Mouse (Mus musculus) gonadal fat pad, adult 2 months (tissue): Measurements from ENCODE around the gene Slc12a1. TPM values are rescaled to one million over a fixed set of nuclear protein-coding genes. Genes with fewer than 3 reads are reported as not detected.
"Not testable (repeated sequence)": the region's sequence is repeated elsewhere in the genome, so short reads cannot be mapped to it uniquely, and the experiment has no call there.

Experiments
- DNase-seq: peaks from one replicate; pipeline ENCODE4 v3.0.0-alpha.2; 2012; ENCODE audit warnings: low read depth
- polyA plus RNA-seq: library from polyadenylated mRNA; depleted of rRNA; stranded (reverse); fragments of >200 nt; gene quantifications from 2 replicates; pipeline ENCODE4 v1.2.3, GENCODE M21; 2012; rRNA removed

The Slc12a1 gene
- polyA plus RNA-seq: not detected in 2 replicates

DNA sequence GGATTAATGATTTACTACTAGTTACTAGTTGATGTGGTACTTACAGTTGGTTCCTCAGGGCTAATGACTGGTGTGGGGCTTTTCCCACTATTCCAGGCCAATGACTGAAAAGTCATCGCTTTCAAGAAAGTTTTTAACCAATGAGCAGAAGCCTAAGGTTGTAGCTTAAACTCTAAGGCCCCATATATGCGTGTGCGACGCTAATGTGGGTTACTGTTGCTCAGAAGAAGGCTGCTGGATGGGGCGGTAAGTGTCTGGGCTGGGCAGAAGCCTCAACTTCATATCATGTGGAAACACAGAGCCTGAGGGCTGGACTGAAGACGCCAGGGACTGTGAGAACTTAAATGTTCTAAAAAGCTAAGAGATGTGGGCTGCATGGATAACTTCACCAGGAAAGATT, at the start of gene Slc12a1:
Gene Slc12a1, plus strand, starts transcription at position 118 of the 400 bp plus-strand sequence.
- DNase-seq: no peak

DNA sequence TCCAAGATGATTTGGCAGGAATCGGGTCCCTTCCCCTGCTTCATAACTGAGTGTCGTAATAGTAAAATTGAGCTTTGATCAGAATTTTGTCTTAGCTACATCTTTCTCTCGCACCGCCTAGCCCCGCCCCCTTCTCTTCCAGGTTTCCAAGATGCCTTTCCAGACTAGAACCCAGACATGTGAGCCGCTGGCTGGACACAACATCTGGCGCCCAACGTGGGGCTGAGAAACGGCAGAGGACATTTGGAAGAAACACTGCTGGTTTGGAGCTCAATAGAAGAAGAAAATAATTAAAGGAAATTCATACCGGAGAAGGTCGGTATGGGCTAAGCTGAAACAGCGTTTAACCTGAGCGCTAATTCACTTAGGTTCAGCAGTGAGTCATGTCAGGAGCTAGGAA, 47.8 kb upstream of the Slc12a1 start:
- not testable (repeated sequence) for DNase-seq

DNA sequence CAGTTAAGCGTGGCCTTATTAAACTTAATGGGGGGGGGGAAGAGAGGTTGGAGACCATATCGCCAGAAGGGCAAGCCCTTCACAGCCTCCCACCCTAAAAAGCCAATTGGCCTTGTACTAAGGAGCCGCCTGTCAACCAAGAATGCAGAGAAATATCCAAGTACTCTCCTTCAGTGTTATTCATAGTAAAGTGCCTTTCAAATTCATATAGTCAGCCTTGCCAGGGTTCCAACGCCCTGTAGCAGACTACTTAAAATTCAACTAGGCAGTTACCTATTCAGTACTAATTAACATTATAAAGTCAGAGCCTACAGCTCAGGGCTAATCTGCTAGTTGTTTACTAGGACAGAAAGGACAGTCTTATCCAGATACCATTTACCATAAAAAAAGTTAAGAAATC, 45.8 kb upstream of the Slc12a1 start:
- not testable (repeated sequence) for DNase-seq

DNA sequence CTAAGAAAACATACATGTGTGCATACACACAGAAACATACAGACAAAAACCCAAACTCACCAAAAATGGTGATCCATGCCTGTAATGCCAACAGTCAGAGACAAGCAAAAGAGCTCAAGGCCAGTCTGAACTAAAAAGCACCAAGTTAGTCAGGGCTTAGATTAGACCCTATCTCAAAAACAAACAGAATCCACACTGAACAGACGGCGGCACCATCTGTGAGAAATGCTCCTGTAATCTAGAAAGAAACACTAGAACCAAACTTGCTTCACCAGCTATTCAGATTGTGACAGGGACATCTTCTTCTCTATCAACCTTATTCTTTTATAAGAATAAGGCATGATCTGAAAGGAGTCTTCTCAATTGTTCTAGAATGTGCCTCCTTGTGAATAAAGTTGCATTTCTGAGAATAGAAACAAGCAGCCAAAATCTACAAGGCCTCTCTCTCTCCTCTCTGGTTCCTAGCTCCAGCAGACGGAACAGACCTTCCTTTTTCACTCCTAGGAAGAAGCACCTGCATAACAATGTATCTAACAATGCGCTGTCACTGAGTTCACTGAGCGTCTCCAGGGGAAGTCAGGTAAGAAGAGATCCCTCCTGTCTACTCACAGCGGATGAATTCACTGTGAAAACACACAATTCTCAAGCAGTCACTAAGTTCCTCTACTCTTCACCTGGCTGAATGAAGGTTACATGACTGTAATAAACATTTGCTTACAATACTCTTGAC, 32.8 kb upstream of the Slc12a1 start:
- DNase-seq: no peak

DNA sequence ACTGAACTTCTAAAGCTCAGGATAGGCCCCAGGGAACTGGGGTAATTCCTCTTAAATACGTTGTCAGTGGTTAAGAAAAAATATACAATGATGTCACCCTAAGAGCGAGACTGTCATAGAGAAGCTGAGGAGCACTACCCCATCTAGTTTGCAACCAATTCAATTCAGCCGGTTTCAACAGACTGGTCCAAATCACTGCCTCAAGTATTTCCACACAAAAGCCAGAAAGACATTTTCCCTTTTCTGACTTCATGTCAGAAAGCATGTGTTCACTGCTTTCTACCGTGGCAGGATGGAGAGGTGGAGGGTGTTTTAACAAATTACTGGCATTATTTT, 30.0 kb upstream of the Slc12a1 start:
- DNase-seq: no peak

DNA sequence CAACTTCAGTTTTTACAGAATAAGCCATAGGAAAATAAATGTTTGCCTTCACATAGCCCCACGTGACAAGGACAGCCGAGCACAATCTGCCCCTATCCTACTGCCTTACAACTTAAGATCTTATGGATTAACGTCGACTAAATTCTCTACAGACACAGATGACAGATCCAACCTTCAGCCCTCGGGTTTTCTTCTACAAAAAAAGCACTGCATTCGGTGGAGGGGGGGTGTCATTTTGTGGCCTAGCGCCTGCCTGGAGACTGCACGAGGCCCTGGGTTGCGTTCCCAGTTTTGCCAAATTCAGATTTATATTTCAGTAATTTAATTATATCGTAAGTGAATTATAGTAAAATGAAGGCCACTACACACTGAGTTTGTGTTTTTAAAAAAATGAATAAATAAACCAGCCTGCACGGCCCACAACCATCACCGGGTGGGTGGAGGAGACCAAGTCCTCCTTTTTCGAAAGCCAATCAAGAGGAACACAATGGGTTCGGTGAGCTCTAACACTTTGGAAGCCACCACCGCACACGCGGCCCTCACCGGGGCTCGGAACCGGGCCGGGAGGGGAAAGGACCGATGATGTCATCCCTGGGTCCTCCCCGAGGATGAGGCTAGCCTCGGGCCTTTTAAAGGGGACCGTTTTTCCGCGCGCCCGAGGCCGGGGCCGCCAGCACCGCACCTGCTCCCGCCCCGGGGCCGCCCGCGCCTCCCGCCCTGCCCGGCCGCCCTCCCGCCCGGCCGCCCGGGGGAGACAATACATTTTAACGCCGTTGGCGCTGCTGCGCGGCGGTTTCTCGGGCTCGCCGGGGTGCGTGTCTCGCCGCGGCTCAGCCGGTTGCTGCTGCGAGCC, 29.5 kb upstream of the Slc12a1 start:
- DNase-seq: no peak

DNA sequence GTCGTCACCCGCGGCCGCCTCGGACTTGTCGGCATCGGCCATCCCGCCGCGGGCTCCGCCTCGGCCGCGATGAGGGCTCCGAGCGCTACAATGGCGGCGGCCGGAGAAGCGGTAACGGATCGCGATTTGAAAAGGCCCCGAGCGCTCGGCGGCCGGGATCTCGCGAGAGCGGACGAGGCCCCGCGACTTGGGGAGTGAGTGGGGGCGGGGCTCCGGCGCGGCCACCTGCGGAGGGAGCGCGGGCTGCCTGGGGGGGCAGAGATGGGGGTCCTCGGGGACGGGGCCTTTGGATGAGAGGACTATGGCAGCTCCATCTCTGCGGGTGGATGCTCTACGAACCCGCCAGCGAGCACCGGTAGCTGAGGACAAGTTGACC, 28.8 kb upstream of the Slc12a1 start, which contains the start of gene Myef2:
Gene Myef2, minus strand, starts transcription at position 185 of the 376 bp plus-strand sequence.
- DNase-seq: no peak

DNA sequence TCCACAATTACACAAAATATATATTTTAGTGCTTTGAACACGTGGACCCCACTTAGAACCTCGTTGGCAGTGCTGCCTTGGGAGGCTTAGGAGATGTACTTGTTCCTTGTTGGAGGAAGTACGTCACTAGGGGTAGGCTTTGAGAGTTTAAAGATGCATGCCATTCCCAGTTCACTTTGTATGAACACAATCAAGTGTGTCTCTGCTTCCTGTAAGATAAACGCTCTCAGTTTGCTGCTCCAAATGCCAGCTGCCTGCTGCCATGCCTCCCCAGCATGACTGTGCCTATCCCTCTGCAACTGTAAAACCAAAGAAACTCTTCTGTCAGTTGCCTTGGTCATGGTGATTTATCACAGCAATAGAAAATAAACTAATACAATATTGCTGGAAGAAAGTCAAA, 26.5 kb upstream of the Slc12a1 start:
- DNase-seq: no peak

DNA sequence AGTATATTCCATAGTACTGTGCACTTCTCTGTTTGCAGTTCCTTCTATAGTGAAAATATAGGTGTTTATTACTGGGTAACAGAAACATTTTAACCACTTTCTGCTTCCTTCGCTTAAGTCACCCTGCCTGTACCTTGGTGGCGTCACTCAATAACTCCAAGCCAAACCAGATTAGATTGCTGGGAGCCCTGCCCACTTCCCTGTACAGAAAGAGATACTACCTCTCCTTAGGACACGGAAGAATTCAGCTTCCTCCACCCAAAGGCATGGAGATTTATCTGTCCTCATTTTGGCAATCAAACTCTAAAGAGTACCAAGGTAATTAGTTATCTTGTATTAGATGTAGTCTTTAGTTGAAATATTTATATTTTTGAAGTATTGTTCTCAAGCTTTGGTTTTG, 25.5 kb upstream of the Slc12a1 start:
- no peak for DNase-seq

DNA sequence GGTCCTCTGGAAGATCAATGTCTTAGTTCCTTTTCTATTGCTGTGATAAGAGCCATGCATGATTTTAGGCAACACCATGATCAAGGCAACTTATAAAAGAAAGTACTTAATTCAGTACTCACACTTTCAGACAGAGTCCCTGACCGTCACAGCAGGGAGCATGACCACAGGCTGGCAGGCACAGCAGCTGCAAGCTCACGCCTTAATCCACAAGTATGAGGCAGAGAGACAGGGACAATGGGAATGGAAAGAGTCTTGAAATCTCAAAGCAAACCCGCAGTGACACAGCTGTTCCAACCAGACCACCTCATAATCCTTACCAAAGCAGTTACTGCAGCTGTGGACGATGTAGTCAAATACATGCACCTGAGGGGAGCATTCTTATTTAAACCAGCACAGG, 18.2 kb upstream of the Slc12a1 start:
- DNase-seq: no peak

DNA sequence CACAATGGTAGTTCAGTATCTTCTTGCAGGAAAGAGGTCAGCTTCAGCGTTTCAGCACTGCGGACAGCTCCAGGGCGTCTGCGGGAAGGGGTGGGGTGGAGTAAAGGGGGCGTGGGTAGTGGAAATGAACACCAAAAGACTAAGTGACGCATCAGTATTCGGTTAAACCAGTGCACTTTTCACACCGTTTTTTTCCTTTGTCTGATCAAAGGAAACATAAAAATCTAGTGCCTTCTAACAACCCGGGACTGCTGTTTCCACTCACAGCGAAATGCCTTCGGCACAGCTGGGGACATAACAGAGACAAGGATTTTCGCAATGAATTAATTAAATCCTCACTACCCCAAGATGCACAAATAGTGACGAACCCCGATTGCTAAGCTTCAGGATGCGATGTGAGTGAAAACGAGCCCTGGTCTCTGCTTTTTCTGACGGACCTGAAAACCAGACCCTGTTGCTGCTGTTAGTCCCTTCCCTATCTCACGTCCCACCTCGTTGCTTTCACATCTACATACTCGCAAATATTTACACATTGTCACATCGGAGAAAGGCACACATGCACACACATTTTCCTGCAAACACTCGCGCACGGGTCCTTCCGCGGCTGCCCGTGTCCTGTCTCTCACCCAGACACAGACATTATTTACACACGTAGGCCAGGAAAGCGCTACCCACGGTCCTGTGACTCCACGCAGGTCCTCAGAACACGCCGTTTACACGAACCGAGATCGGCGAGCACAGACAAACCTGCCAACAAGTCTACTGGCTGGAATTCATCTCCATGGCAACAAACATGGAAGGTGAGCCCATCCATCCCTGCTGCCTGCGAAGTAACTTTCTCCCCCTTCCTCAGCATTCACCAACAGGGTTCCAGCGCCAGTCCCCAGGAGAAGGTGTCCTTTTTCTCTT, 16.1 kb upstream of the Slc12a1 start, which contains the start of gene Ctxn2:
Gene Ctxn2, plus strand, starts transcription at position 790 of the 909 bp plus-strand sequence.
- DNase-seq: no peak

DNA sequence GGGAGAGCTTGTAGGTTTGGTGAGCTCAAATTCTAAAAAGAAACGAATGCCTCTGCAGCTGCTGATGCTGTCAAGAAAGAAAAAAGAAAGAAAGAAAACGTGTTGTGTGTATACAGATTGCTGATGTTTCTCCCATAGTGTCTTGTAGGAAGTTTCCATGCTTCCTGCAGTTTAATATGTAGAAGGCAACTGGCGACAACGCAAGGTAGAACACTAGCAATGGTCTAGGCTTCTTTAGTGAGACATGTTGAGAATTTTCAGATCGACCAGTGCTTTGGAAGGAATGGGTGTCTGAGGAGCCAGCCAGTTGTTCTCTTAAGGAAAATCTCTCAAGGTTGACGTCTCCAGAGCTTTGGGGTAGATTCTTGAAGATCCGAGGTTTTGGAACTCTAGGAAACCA, 15.5 kb upstream of the Slc12a1 start:
- no peak for DNase-seq

DNA sequence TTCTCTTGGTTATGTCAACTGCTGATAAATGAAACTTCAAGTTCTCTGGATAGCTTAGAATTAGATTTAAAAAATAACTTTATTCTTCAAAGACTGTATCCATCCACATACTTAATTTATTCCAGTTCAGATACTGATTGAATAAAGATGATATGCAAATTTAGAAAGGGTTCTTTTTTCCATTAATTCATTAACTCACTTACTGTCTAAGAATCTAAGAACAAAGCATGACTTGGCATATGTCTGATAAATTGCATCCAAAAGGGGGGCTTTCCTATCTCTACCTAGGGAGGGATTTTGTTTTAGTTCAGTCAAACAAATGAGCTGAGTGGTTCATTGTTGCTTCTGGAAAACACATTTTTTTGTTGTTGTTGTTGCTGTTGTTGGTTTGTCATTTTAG, 10.0 kb upstream of the Slc12a1 start:
- DNase-seq: no peak

DNA sequence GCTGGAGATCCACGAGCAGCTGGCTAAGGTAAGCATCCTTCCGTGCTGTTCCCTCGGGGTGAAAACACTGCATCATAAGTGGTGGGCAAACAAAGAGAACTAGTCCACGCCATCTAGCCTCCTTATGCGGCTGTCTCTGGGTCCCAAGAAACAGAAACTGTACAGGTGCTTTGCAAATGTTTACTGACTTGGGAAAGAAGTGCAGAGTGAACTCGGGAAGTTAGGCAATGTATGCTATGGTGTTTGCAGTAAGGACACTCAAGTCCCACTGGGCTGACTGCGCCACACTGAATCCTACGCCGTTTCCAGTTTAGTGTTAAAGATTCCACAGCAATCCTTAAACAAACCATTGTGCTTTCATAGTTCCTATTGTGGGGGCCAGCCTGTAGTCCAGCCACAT, 2.0 kb downstream of the Slc12a1 start:
- DNase-seq: no peak

DNA sequence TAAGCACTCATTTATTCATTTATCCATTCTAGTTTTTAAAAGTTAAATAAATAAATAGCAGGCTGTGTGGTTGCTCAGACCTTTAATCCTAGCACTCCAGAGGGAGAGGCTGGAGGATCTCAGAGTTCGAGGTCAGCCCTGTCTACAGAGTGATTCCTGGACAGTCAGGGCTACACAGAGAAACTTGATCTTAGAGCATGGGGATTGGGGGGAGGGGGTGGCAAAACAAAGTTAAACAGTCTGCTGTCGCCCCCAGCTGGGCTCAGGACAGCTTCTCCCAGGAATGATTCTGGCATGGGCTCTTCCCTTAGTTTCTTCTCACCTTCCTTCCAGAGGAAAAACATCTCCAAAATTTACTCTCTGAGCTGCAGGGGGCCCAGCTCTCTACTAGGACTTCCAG, 3.2 kb downstream of the Slc12a1 start:
- DNase-seq: no peak

DNA sequence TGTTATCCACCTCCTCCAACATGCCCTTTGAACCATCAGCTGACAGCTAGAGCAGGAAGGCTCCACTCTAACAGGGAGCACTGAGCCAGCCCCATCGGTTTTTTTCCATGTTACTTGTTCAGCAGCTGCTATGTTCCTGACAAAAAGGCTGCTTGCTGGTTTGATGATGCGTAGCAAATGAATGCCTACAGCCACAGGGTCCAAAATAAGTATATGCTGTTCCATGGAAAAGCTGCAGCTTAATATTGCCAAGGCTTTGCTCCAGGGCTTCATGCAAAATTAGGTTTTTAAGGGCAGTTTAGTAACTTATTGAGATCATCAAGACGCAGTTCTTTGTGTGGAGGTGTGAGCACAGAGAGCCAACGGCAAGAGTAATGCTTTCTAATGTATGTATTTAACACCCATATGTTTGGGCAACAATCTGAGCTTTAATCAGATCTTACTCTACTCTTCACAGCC, 9.7 kb downstream of the Slc12a1 start:
- DNase-seq: no peak

DNA sequence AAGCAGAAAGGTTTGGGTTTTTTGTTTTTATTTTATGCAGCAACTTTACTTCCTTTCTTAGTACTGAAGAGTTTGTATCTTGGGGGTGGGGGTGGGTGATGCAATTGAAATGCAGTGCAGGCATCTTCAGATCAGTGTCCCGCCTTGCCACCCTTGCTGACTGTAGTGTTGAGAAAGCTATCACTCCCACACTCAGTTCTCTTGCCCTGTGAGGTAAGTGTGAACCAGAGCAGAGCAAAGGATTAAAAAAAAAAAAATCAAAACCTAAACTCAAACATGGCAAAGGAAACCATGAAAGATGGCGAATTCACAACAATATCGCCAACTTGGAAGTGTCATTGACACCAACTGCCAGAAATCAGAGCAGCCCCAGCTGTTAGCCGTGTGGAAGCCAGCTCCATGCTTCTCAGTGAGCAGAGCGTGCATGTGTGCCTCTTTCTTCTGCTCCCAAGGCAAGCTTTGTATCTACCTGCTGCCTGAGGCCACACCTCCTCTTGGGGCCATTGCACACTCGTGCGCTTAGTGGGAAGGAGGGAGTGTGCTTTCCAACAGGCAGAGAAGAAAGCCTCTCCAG, 26.0 kb downstream of the Slc12a1 start:
- DNase-seq: no peak

DNA sequence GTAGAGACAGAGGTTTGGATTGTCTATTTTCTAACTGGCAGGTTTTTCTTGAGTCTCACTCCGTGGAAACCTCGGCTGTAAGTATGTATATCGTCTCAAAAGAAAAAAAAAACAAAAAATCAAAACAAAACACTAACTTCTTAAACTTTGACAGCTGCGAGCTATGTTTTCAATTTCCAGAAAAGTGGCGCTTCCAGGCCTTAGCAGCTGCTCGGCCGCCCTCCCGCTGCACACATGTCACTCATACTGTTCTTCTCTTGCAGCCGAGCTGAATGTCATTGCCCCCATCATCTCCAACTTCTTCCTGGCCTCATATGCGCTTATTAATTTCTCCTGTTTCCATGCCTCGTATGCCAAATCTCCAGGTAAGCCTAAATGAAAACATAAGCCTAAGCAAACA, 35.6 kb downstream of the Slc12a1 start:
- DNase-seq: no peak

DNA sequence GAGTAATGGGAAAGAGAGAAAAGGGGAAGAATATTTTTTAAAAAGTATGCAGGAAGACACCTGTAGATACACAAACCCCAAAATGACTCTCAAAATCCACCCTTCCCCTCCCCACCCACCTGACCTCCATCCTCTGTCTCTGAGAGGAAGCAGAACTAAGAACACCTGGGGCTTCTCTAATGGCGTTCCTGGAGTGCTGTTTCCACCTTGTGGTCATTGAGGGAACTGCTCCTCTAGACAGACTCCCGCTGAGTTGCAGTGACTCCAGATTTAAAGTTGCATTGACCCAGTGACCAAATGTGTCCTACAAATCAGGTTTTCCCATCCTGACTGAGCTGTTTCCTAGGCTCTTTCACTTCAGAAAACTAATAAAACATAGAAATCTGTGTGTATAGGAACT, 36.9 kb downstream of the Slc12a1 start:
- no peak for DNase-seq

DNA sequence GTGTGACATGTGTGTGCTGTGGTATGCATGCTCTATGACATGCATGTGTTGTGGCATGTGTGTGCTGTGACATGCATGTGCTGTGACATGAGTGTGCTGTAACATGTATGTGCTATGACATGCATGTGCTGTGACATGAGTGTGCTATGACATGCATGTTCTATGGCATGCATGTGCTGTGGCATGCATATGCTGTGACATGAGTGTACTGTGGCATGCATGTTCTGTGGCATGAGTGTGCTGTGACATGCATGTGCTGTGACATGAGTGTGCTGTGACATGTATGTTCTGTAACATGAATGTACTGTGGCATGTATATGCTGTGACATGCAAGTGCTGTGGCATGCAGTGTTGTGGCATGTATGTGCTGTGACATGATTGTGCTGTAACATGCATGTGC, 40.6 kb downstream of the Slc12a1 start:
- no peak for DNase-seq

DNA sequence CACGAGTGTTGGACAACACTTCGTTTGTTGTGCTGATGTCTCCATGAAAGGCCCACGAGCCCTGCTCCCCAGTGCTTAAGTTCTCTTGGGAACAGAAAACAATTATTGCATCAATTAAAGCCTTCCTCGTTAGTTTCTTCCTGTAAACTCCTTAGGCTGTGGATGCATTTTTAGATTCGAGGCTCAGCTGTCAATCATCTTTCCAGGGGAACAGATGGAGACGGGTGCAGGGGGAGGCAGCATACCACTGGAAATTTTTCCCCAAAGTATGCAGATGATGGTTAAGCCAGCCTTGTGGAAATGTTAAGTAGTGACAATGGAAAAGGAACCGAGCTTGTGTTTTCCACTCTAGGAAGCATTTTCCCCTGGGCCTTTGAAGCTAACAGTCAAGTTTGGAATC, 44.5 kb downstream of the Slc12a1 start:
- no peak for DNase-seq
